In the genomic region with DNA sequence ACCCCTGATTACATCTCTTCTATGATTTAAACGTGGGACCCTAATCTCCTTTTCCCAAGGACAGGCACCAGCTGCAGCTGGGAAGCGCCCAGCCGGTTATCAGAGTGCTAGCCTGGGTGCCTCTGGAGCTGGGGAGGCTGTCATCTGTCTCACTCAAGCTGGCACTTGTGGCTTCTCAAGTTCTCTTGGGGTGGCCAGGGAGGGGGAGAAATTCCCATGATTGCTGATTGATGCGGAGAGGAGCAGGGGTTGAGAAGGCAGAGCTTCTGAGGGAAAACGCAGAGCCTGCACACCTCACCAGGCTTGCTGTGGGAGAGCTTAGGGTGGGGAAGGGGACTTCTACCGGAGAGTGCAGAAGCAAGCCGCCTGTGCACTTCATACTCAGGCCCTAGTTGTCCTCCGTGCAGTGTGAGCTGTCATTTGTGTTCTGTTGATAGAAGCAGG, we compare ENCODE assay signal across 7 mouse cellular contexts.
DNase-seq lines count a peak whose midpoint lies in the region; ATAC-seq and TF ChIP-seq lines count a peak whose summit lies in the region.

No protein-coding gene starts in this region.

- H3K9me3 ChIP-seq in hindbrain, embryonic 11.5 days (ENCODE audit: control insufficient read depth, low read length), result no peaks in the 10 kb centered on the region
- H3K9me3 ChIP-seq in liver, postnatal 0 days (ENCODE audit: low read length), result no peaks in the 10 kb centered on the region

- peaks cover 2% of the 10 kb centered on the region; the same call in 1 of the 2 replicates for H3K27me3 ChIP-seq in hindbrain, embryonic 11.5 days (ENCODE audit: control insufficient read depth, insufficient read depth, low read length)
- H3K27me3 ChIP-seq in liver, postnatal 0 days (ENCODE audit: insufficient read depth, low read length), result no peaks in the 10 kb centered on the region; the same call in 1 of the 2 replicates

- H3K27ac ChIP-seq in hindbrain, embryonic 11.5 days (ENCODE audit: low read depth, low read length), result no peak overlapping the region
- no peak overlapping the region for H3K27ac ChIP-seq in liver, postnatal 0 days (ENCODE audit: low read depth)

- no peaks in the 10 kb centered on the region for H3K36me3 ChIP-seq in hindbrain, embryonic 11.5 days (ENCODE audit: control insufficient read depth, insufficient read depth, low read length)
- H3K36me3 ChIP-seq in liver, postnatal 0 days (replicated peaks; ENCODE audit: insufficient read depth, low read length), result no peaks in the 10 kb centered on the region

- peak overlapping the region; percentile 13 for H3K4me2 ChIP-seq in hindbrain, embryonic 11.5 days (replicated peaks; ENCODE audit: low read depth, low read length)
- H3K4me2 ChIP-seq in liver, postnatal 0 days (ENCODE audit: low read depth, low read length), result peak overlapping the region; percentile 63

- H3K4me1 ChIP-seq in hindbrain, embryonic 11.5 days (replicated peaks; ENCODE audit: control insufficient read depth, insufficient read depth, low read length), result no peaks in the 10 kb centered on the region
- peaks cover 6% of the 10 kb centered on the region for H3K4me1 ChIP-seq in liver, postnatal 0 days (ENCODE audit: insufficient read depth)

- H3K9ac ChIP-seq in hindbrain, embryonic 11.5 days (ENCODE audit: low read depth, low read length), result 0 out of 2 replicates have a peak overlapping the region, but pooled peaks have one; percentile 4
- H3K9ac ChIP-seq in liver, postnatal 0 days (replicated peaks), result peak overlapping the region; percentile 5; the same call in 1 of the 2 replicates

- TF ChIP-seq EP300 in liver, postnatal 0 days (IDR thresholded peaks at IDR 0.05; ENCODE audit: low read depth), result peak; percentile 67

- no peak for ATAC-seq in hindbrain, embryonic 11.5 days (ENCODE audit: low FRiP score)
- ATAC-seq in liver, postnatal 0 days, result peak; percentile 87

- no peak overlapping the region for H3K4me3 ChIP-seq in hindbrain, embryonic 11.5 days (ENCODE audit: low read depth, low read length)
- H3K4me3 ChIP-seq in liver, postnatal 0 days (ENCODE audit: low read depth, low read length), result peak overlapping the region; percentile 17; the same call in 1 of the 2 replicates

- no peak for TF ChIP-seq CTCF in liver, postnatal 0 days (IDR thresholded peaks at IDR 0.05; ENCODE audit: low read depth)

- DNase-seq in ovary, postnatal 36 days (ENCODE audit: low spot score), result peak; percentile 49
- DNase-seq in ovary, postnatal 10 days (ENCODE audit: low spot score), result no peak
- DNase-seq in hindbrain, embryonic 11.5 days (ENCODE audit: low spot score), result no peak
- DNase-seq in liver, postnatal 0 days, result peak; percentile 34
- peak; percentile 21 for DNase-seq in yolk sac, embryonic 10.5 days (ENCODE audit: low spot score)
- no peak for DNase-seq in layer of hippocampus, postnatal 36 days
- no peak for DNase-seq in frontal cortex, postnatal 36 days (ENCODE audit: low spot score in 2 of 2)

- 8% methylated on average over 8 of the region's 8 CpGs for WGBS in hindbrain, embryonic 11.5 days
- 10% methylated on average over 8 of the region's 8 CpGs for WGBS in liver, postnatal 0 days (ENCODE audit: insufficient replicate concordance)

Comparison
In these comparisons a context has a peak if more than half of its experiments do, and no peak if none do; other contexts are left out.
1. DNase-seq: peak in ovary, postnatal 36 days (single experiment), liver, postnatal 0 days (single experiment) and yolk sac, embryonic 10.5 days (single experiment); none in ovary, postnatal 10 days (single experiment), hindbrain, embryonic 11.5 days (single experiment), layer of hippocampus, postnatal 36 days (0 of 2) and frontal cortex, postnatal 36 days (0 of 2).